Mouse (Mus musculus) midbrain, postnatal 0 days (tissue): ENCODE data around the gene Cdh13. TPM values are rescaled to one million over a fixed set of nuclear protein-coding genes. Genes with fewer than 3 reads are reported as not detected.

ENCODE experiments used
- ATAC-seq: fragments of 200-750 bp; cut with Nextera tagmentation; 2 replicates; pipeline ENCODE4 v1.8.0; 2017; ENCODE audit warnings: moderate number of reproducible peaks, mild to moderate bottlenecking, moderate TSS enrichment, moderate library complexity; ENCODE audit not compliant: low FRiP score
- DNase-seq: peaks from one replicate; pipeline ENCODE4 v3.0.0-alpha.2; 2015; ENCODE audit warnings: low spot score
- H3K27ac ChIP-seq: fragments of 300-500 bp; sonication (generic); 2 replicates; pipeline ENCODE4 v1.5.1; 2014; ENCODE audit warnings: low read depth, mild to moderate bottlenecking, low read length, mixed read lengths
- H3K27me3 ChIP-seq: fragments of 300-500 bp; sonication (generic); 2 replicates; pipeline ENCODE4 v1.6.1; 2014; ENCODE audit warnings: low read length, control low read depth, mixed read lengths; ENCODE audit not compliant: insufficient read depth
- H3K36me3 ChIP-seq: fragments of 300-500 bp; sonication (generic); 2 replicates; pipeline ENCODE4 v1.6.1; 2014; ENCODE audit warnings: low read length, control low read depth, mixed read lengths; ENCODE audit not compliant: insufficient read depth
- H3K4me1 ChIP-seq: fragments of 300-500 bp; sonication (generic); 2 replicates; pipeline ENCODE4 v1.6.1; 2014; ENCODE audit warnings: mild to moderate bottlenecking, control low read depth, antibody characterized with exemption, low read length, mixed read lengths; ENCODE audit not compliant: insufficient read depth
- H3K4me2 ChIP-seq: fragments of 300-500 bp; sonication (generic); 2 replicates; pipeline ENCODE4 v1.6.1; 2014; ENCODE audit warnings: low read depth, mild to moderate bottlenecking, low read length, mixed read lengths; ENCODE audit not compliant: poor library complexity, severe bottlenecking
- H3K4me3 ChIP-seq: fragments of 300-500 bp; sonication (generic); 2 replicates; pipeline ENCODE4 v1.5.1; 2014; ENCODE audit warnings: low read depth, mild to moderate bottlenecking, low read length, moderate library complexity
- H3K9ac ChIP-seq: fragments of 300-500 bp; sonication (generic); replicated peaks from 2 replicates; pipeline ENCODE4 v1.6.1; 2014; ENCODE audit warnings: mild to moderate bottlenecking, low read length, moderate library complexity, mixed read lengths; ENCODE audit not compliant: poor library complexity, severe bottlenecking
- H3K9me3 ChIP-seq: fragments of 300-500 bp; sonication (generic); 2 replicates; pipeline ENCODE4 v1.6.1; 2016; ENCODE audit warnings: low read length, control low read depth
- CTCF ChIP-seq: IDR thresholded peaks from 2 replicates; pipeline ENCODE4 v1.5.1; 2016; ENCODE audit warnings: antibody characterized with exemption, mild to moderate bottlenecking
- WGBS: fragments of 180-500 bp; shearing (Covaris S2); extraction: QIAGEN DNeasy Blood & Tissue Kit; methylation state at CpG from one replicate; pipeline ENCODE4 v1.1.7; 2014; 5-methylcytosine and 5-hydroxymethylcytosine counted together
- polyA plus RNA-seq: library from polyadenylated mRNA; unstranded; fragments of >200 nt; fragmentation: Nextera tagmentation; extraction: Ambion mirVana; gene quantifications from 2 replicates; pipeline ENCODE4 v1.2.1, GENCODE M21; 2015
- total RNA-seq: library from RNA; depleted of rRNA; stranded (reverse); fragments of >200 nt; gene quantifications from 2 replicates; pipeline ENCODE4 v1.2.3, GENCODE M21; 2014

Gene Cdh13
- total and polyA plus RNA-seq, 2 experiments from 2014 or later = 199 to 203 TPM

DNA sequence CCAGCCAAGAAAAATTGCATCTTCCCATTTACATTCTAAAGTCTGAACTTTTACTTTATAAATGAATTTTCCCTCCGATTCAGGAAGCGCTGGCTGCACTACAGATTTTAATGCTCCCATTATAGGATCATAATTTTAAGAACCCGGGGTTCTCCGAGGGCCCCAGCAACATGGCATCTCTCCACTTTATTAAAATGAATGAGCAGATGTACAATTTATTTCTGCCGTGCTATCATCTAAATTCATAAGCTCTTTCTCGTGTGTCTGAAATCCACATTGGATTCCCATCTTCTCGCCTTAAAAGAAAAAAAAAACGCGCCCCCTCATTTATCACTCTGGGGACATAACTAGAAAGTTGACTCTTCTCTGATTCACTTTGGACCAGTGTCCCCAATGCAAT is 925.0 kb downstream of the Cdh13 start:
- no peaks in the 10 kb centered on the region for H3K36me3 ChIP-seq
- no peaks in the 10 kb centered on the region for H3K4me1 ChIP-seq
- WGBS = 81% methylated on average over 9 of the region's 9 CpGs
- no peak for TF ChIP-seq CTCF
- ATAC-seq (no peak), DNase-seq (no peak)
- H3K4me3 ChIP-seq = no peak overlapping the region
- no peaks in the 10 kb centered on the region for H3K27me3 ChIP-seq
- no peak overlapping the region for H3K4me2 ChIP-seq
- no peaks in the 10 kb centered on the region for H3K9me3 ChIP-seq
- H3K9ac ChIP-seq = no peak overlapping the region
- no peak overlapping the region for H3K27ac ChIP-seq

DNA sequence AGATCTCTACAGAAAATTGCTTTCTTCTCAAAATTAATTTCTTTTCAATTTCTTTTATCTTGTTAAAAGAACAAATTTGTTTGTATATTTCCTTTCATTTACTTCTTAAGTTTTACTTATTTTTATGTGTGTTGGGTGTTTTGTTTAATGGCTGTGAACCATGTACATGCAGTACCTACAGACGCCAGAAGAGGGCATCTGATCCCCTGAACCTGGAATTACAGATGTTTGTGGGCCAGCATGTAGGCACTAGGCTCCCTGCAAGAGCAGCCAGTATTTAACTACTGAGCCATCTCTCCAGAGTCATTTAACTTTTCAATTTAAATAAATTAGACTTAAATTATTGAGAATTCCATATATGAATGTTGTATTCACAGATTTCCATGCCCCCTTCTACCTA is 941.0 kb downstream of the Cdh13 start:
- H3K27ac ChIP-seq = no peak overlapping the region
- H3K4me1 ChIP-seq = no peaks in the 10 kb centered on the region
- H3K4me2 ChIP-seq = no peak overlapping the region
- no peak overlapping the region for H3K9ac ChIP-seq
- no peaks in the 10 kb centered on the region for H3K36me3 ChIP-seq
- no peak overlapping the region for H3K4me3 ChIP-seq
- H3K9me3 ChIP-seq = no peaks in the 10 kb centered on the region
- WGBS = 9% methylated on average over 1 of the region's 1 CpGs
- peak; percentile 74 for TF ChIP-seq CTCF
- no peaks in the 10 kb centered on the region for H3K27me3 ChIP-seq
- DNase-seq (no peak), ATAC-seq (no peak)

DNA sequence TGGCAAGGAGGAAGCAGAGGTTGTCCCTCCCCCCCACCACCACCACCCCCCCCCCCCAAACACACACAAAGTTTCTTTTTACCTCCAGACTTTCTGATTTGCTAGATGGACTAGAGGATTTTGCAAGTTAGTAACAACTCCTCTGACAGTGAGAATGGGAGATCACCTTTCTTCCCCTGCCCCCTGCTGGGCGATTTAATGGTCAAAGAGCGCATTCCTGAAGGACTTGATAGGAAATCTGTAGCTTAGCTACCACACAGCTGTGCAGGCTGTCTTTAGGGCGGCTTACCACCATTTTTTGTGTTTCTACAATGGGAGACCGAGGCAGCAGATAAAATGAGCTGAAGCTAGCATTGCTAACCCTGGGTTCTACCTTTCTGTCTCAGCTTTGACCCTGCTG is 961.6 kb downstream of the Cdh13 start:
- Histone ChIP-seq H3K4me2 (no peak overlapping the region), H3K9me3 (no peaks in the 10 kb centered on the region), H3K27ac (no peak overlapping the region), H3K36me3 (peaks cover 3% of the 10 kb centered on the region; the same call in 1 of the 2 replicates), H3K4me1 (no peaks in the 10 kb centered on the region), H3K27me3 (no peaks in the 10 kb centered on the region), H3K4me3 (no peak overlapping the region), H3K9ac (no peak overlapping the region)
- 37% methylated on average over 4 of the region's 4 CpGs for WGBS
- ATAC-seq (no peak), DNase-seq (peak; percentile 40)
- peak; percentile 56 for TF ChIP-seq CTCF

DNA sequence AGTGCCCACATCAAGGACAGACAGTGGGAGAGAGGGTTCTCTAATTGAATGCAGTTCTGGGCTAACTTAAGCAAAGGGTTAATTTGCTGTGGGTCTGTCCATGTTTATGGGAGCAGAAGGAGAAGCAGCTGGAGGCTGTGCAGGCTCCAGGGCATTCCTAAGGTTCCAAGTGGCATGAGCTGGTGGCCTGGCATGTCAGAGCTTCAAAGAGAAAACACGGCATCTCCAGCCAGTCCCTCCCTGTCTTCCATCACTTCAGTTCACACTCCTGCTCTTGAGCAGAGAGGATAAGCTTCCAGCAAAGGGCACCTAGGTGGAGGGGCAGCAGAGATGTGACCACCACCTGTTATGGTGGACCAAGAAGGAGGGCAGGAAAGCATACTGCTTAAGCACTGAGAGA is 962.1 kb downstream of the Cdh13 start:
- no peak overlapping the region for H3K4me2 ChIP-seq
- WGBS = 69% methylated on average over 1 of the region's 1 CpGs

DNA sequence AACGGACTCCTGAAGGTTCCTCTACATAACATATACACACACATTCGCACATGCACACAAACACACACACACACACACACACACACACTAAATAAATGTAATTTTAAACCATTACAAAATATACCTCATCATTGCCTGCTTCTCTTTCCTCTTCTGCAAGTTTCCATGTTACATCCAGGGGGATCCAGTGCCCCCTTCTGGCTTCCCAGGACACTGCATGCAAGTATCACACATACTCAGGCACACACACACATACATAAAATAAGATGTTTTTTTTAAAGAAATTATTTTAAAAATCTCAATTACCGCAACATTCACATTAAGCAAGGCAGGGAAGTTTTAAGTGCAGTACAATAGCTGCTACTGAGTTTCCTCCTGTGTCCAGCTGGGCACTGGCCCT is 970.8 kb downstream of the Cdh13 start:
- Histone ChIP-seq H3K4me1 (no peaks in the 10 kb centered on the region), H3K4me3 (no peak overlapping the region), H3K36me3 (no peaks in the 10 kb centered on the region), H3K27me3 (no peaks in the 10 kb centered on the region), H3K9me3 (no peaks in the 10 kb centered on the region), H3K4me2 (no peak overlapping the region), H3K27ac (no peak overlapping the region), H3K9ac (no peak overlapping the region)
- no peak for DNase-seq
- peak; percentile 52 for TF ChIP-seq CTCF
- 92% methylated on average over 3 of the region's 3 CpGs for WGBS
- ATAC-seq = no peak

More for the DNA sequence above, 962.1 kb downstream of the Cdh13 start:
- ATAC-seq (no peak), DNase-seq (no peak)
- Histone ChIP-seq H3K27me3 (no peaks in the 10 kb centered on the region), H3K9ac (no peak overlapping the region), H3K4me3 (no peak overlapping the region), H3K9me3 (no peaks in the 10 kb centered on the region), H3K36me3 (peaks cover 3% of the 10 kb centered on the region; the same call in 1 of the 2 replicates), H3K4me1 (no peaks in the 10 kb centered on the region), H3K27ac (no peak overlapping the region)
- no peak for TF ChIP-seq CTCF

DNA sequence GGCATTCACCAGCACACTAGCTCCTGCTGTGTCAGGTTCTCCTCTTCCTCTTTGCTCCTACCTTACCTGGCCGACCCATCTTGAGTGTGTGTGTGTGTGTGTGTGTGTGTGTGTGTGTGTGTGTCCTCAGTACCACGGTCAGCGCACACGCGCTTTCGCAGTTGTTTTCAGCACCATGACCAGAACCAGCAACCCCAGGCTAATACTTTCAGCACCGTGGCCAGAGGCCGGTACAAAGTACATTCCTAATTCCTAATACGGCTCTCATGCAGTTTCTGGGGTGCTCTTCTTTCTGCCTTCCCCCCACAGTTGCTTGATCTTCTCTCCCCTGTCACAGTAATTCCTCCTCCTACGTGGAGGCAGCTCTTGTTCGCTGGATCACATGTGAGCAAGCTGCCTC is 975.1 kb downstream of the Cdh13 start:
- 41% methylated on average over 11 of the region's 11 CpGs for WGBS

More for the DNA sequence above, 975.1 kb downstream of the Cdh13 start:
- no peak overlapping the region for H3K9ac ChIP-seq
- no peak for TF ChIP-seq CTCF
- ATAC-seq (no peak), DNase-seq (no peak)
- no peaks in the 10 kb centered on the region for H3K36me3 ChIP-seq
- H3K4me2 ChIP-seq = no peak overlapping the region
- H3K9me3 ChIP-seq = no peaks in the 10 kb centered on the region
- no peaks in the 10 kb centered on the region for H3K4me1 ChIP-seq
- no peaks in the 10 kb centered on the region for H3K27me3 ChIP-seq
- H3K4me3 ChIP-seq = no peak overlapping the region
- H3K27ac ChIP-seq = no peak overlapping the region
